In the genomic region with DNA sequence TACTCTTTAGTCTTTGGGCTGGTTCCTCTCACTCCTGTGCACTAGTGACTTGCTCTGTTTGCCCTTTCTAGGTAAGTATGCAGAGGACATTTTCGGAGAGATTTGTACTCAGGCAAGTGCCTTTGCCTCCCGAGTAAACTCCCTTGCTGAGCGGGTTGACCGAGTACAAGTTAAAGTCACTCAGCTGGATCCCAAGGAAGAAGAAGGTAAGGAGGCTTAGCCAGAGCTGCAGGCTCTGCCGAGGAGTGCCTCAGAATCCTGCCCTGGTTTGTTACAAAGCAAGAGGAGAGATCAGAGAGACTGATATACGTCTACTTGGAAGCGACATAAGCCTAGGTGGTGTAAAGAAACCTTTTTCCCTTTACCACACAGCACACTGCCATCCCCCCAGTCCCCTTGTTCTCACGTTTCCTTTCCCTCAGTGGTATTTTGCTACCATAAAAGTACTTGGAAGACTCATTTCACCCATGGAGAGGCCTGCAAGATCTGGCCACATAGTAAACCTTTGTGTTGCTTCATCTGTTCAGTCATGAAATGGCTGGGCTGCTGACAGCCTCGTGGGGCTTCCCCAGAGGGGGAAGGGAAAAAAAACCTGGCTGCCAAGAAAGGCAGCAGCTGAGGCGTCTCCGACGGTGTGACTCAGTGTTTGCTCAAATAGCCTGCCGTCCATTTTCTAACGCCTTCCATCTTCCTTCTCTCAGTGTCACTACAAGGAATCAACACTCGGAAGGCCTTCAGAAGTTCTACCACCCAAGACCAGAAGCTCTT, we compare ENCODE assay signal across 9 mouse cellular contexts. TPM values are rescaled to one million over a fixed set of nuclear protein-coding genes. Genes with fewer than 3 reads are reported as not detected.
A peak's percentile ranks its signal among the peaks of the same experiment; 100 is the strongest.
DNase-seq lines count a peak whose midpoint lies in the region; ATAC-seq and TF ChIP-seq lines count a peak whose summit lies in the region.
"Had no signal": no experiment of that assay in that cellular context is flagged by ENCODE, and none has a peak within 500 bp of the region (broad histone marks: within the 10 kb centered on the region; RNA-seq: fewer than 3 reads in every experiment).

No protein-coding gene starts in this region.

- TF ChIP-seq POLR2A in spleen, adult 2 months (IDR thresholded peaks at IDR 0.05; ENCODE audit: low read depth, low read length) = no peak

- peaks cover 7% of the 10 kb centered on the region; the same call in 1 of the 2 replicates for H3K4me1 ChIP-seq in spleen, adult 2 months (ENCODE audit: control insufficient read depth, insufficient read depth, insufficient read length)
- H3K4me1 ChIP-seq in embryonic facial prominence, embryonic 11.5 days (ENCODE audit: control insufficient read depth, insufficient read depth, low read length) = peaks cover 12% of the 10 kb centered on the region
- H3K4me1 ChIP-seq in heart, embryonic 12.5 days (replicated peaks) = peaks cover 39% of the 10 kb centered on the region
- peaks cover 31% of the 10 kb centered on the region for H3K4me1 ChIP-seq in kidney, embryonic 16.5 days (ENCODE audit: insufficient read depth, low read length)
- H3K4me1 ChIP-seq in midbrain, embryonic 12.5 days = peaks cover 12% of the 10 kb centered on the region; the same call in 1 of the 2 replicates

- no peak for TF ChIP-seq CTCF in spleen, adult 2 months (IDR thresholded peaks at IDR 0.05; ENCODE audit: extremely low read depth, insufficient read depth, insufficient read length, insufficient replicate concordance)

- no peak overlapping the region for H3K4me3 ChIP-seq in spleen, adult 2 months (ENCODE audit: extremely low read depth, insufficient read depth, insufficient read length)
- H3K4me3 ChIP-seq in embryonic facial prominence, embryonic 11.5 days (ENCODE audit: low read depth, low read length) = no peak overlapping the region
- H3K4me3 ChIP-seq in heart, embryonic 12.5 days = no peak overlapping the region
- no peak overlapping the region for H3K4me3 ChIP-seq in kidney, embryonic 16.5 days (ENCODE audit: low read length)
- no peak overlapping the region for H3K4me3 ChIP-seq in midbrain, embryonic 12.5 days

- DNase-seq in spleen, adult 2 months (ENCODE audit: low read depth in 1 of 2, low spot score in 2 of 2) = peak in 1 of 2 experiments; percentile 47
- DNase-seq in spleen, postnatal 14 days (ENCODE audit: low spot score in 2 of 2) = no peak
- no peak for DNase-seq in embryonic facial prominence, embryonic 11.5 days (ENCODE audit: low spot score)
- DNase-seq in right cerebral cortex, postnatal 10 days (ENCODE audit: low spot score in 2 of 2) = no peak

- ATAC-seq in embryonic facial prominence, embryonic 11.5 days (replicated peaks; ENCODE audit: insufficient number of reproducible peaks, low FRiP score, low TSS enrichment, low read depth) = no peak
- ATAC-seq in heart, embryonic 12.5 days (ENCODE audit: insufficient number of reproducible peaks, low FRiP score) = no peak
- ATAC-seq in kidney, embryonic 16.5 days (ENCODE audit: low FRiP score, low TSS enrichment) = peak; percentile 50
- no peak for ATAC-seq in midbrain, embryonic 12.5 days (ENCODE audit: low FRiP score, low read depth)
- no peak for ATAC-seq in megakaryocyte progenitor cell, adult 5-6 weeks (replicated peaks; ENCODE audit: poor library complexity)

- H3K27ac ChIP-seq in spleen, adult 2 months (ENCODE audit: insufficient read depth, low read length) = peak overlapping the region; percentile 6; the same call in 1 of the 2 replicates
- H3K27ac ChIP-seq in embryonic facial prominence, embryonic 11.5 days (replicated peaks; ENCODE audit: low read depth, low read length) = peak overlapping the region; percentile 29; the same call in 1 of the 2 replicates
- H3K27ac ChIP-seq in heart, embryonic 12.5 days (ENCODE audit: poor library complexity, severe bottlenecking) = peak overlapping the region; percentile 72
- H3K27ac ChIP-seq in kidney, embryonic 16.5 days (ENCODE audit: low read length) = peak overlapping the region; percentile 86
- peak overlapping the region; percentile 65 for H3K27ac ChIP-seq in midbrain, embryonic 12.5 days (replicated peaks)

- H3K27me3 ChIP-seq in spleen, adult 2 months (ENCODE audit: control insufficient read depth, insufficient read depth, low read length) = no peaks in the 10 kb centered on the region
- H3K27me3 ChIP-seq in embryonic facial prominence, embryonic 11.5 days (ENCODE audit: control insufficient read depth, insufficient read depth, low read length) = no peaks in the 10 kb centered on the region
- H3K27me3 ChIP-seq in heart, embryonic 12.5 days (replicated peaks) = no peaks in the 10 kb centered on the region
- no peaks in the 10 kb centered on the region for H3K27me3 ChIP-seq in kidney, embryonic 16.5 days (ENCODE audit: insufficient read depth, low read length)
- no peaks in the 10 kb centered on the region for H3K27me3 ChIP-seq in midbrain, embryonic 12.5 days

- 68% methylated on average over 15 of the region's 15 CpGs for whole genome bisulfite sequencing in spleen, adult 2 months
- 48% methylated on average over 15 of the region's 15 CpGs for WGBS in embryonic facial prominence, embryonic 11.5 days
- WGBS in heart, embryonic 12.5 days = 34% methylated on average over 15 of the region's 15 CpGs
- 20% methylated on average over 15 of the region's 15 CpGs for WGBS in kidney, embryonic 16.5 days
- WGBS in midbrain, embryonic 12.5 days = 58% methylated on average over 15 of the region's 15 CpGs

- H3K9ac ChIP-seq in embryonic facial prominence, embryonic 11.5 days (replicated peaks; ENCODE audit: low read length) = no peak overlapping the region
- peak overlapping the region; percentile 24; the same call in 1 of the 2 replicates for H3K9ac ChIP-seq in heart, embryonic 12.5 days
- H3K9ac ChIP-seq in kidney, embryonic 16.5 days (replicated peaks; ENCODE audit: low read length) = 0 out of 2 replicates have a peak overlapping the region, but pooled peaks have one; percentile 14
- H3K9ac ChIP-seq in midbrain, embryonic 12.5 days (replicated peaks) = 0 out of 2 replicates have a peak overlapping the region, but pooled peaks have one; percentile 11

- peaks cover 36% of the 10 kb centered on the region for H3K36me3 ChIP-seq in spleen, adult 2 months (ENCODE audit: control insufficient read depth, insufficient read depth, low read length)
- H3K36me3 ChIP-seq in embryonic facial prominence, embryonic 11.5 days (replicated peaks; ENCODE audit: control insufficient read depth, insufficient read depth, low read depth, low read length) = peaks cover 2% of the 10 kb centered on the region; the same call in 1 of the 2 replicates
- H3K36me3 ChIP-seq in heart, embryonic 12.5 days = peaks cover 66% of the 10 kb centered on the region
- H3K36me3 ChIP-seq in kidney, embryonic 16.5 days (ENCODE audit: insufficient read depth, low read length) = peaks cover 43% of the 10 kb centered on the region
- peaks cover 46% of the 10 kb centered on the region for H3K36me3 ChIP-seq in midbrain, embryonic 12.5 days

- H3K4me2 ChIP-seq in embryonic facial prominence, embryonic 11.5 days (ENCODE audit: low read depth, low read length) = no peak overlapping the region
- H3K4me2 ChIP-seq in heart, embryonic 12.5 days = 0 out of 2 replicates have a peak overlapping the region, but pooled peaks have one; percentile 6
- no peak overlapping the region for H3K4me2 ChIP-seq in kidney, embryonic 16.5 days (replicated peaks; ENCODE audit: low read depth, low read length)
- H3K4me2 ChIP-seq in midbrain, embryonic 12.5 days (replicated peaks) = no peak overlapping the region

- no peaks in the 10 kb centered on the region for H3K9me3 ChIP-seq in embryonic facial prominence, embryonic 11.5 days (replicated peaks; ENCODE audit: control insufficient read depth, low read length)
- H3K9me3 ChIP-seq in heart, embryonic 12.5 days (replicated peaks) = no peaks in the 10 kb centered on the region
- no peaks in the 10 kb centered on the region for H3K9me3 ChIP-seq in kidney, embryonic 16.5 days (ENCODE audit: low read length)
- no peaks in the 10 kb centered on the region for H3K9me3 ChIP-seq in midbrain, embryonic 12.5 days

RNA-seq across cellular contexts. Expression of a gene that starts 26.8 kb away (rescaled TPM):
- polyA plus RNA-seq in spleen, adult 2 months (2012; rRNA removed) = 0.19 and 0.54 TPM in 2 replicates
- 1.1 and 2.0 TPM in 2 replicates for polyA plus RNA-seq in embryonic facial prominence, embryonic 11.5 days (2014; fragmentation: Nextera tagmentation; extraction: Ambion mirVana)
- 0.34 TPM in 1 of 2 replicates, not detected in the other for polyA plus RNA-seq in heart, embryonic 12.5 days (2016; fragmentation: Nextera tagmentation; extraction: Ambion mirVana)
- polyA plus RNA-seq in kidney, embryonic 16.5 days (2015; fragmentation: Nextera tagmentation; extraction: Ambion mirVana) = 13.2 and 16.8 TPM in 2 replicates
- polyA plus RNA-seq in midbrain, embryonic 12.5 days (2016; fragmentation: Nextera tagmentation; extraction: Ambion mirVana) = 0.24 and 0.47 TPM in 2 replicates
- total RNA-seq in megakaryocyte progenitor cell, adult 5-6 weeks (2015) = not detected in 2 replicates
- not detected in 2 replicates for total RNA-seq in megakaryocyte progenitor cell, adult 5-6 weeks (2017)
- total RNA-seq: common myeloid progenitor, adult 5-6 weeks had no signal

RNA-seq across cellular contexts. Expression of a gene that starts 27.3 kb away (rescaled TPM):
- 0.02 TPM in 1 of 2 replicates, not detected in the other for polyA plus RNA-seq in spleen, adult 2 months (2012; rRNA removed)
- polyA plus RNA-seq in embryonic facial prominence, embryonic 11.5 days (2014; fragmentation: Nextera tagmentation; extraction: Ambion mirVana) = 0.18 and 0.48 TPM in 2 replicates
- polyA plus RNA-seq in heart, embryonic 12.5 days (2016; fragmentation: Nextera tagmentation; extraction: Ambion mirVana) = 0.27 and 0.37 TPM in 2 replicates
- polyA plus RNA-seq in kidney, embryonic 16.5 days (2015; fragmentation: Nextera tagmentation; extraction: Ambion mirVana) = 0.10 and 0.15 TPM in 2 replicates
- 0.22 and 0.40 TPM in 2 replicates for polyA plus RNA-seq in midbrain, embryonic 12.5 days (2016; fragmentation: Nextera tagmentation; extraction: Ambion mirVana)
- not detected in 2 replicates for total RNA-seq in megakaryocyte progenitor cell, adult 5-6 weeks (2015)
- 0.08 TPM in 1 of 2 replicates, not detected in the other for total RNA-seq in megakaryocyte progenitor cell, adult 5-6 weeks (2017)
- total RNA-seq: common myeloid progenitor, adult 5-6 weeks had no signal

RNA-seq across cellular contexts. Expression of a gene that starts 54.8 kb away (rescaled TPM):
- polyA plus RNA-seq in spleen, adult 2 months (2012; rRNA removed) = 76.2 and 87.6 TPM in 2 replicates
- 66.9 and 75.9 TPM in 2 replicates for polyA plus RNA-seq in embryonic facial prominence, embryonic 11.5 days (2014; fragmentation: Nextera tagmentation; extraction: Ambion mirVana)
- 68.5 and 70.1 TPM in 2 replicates for polyA plus RNA-seq in heart, embryonic 12.5 days (2016; fragmentation: Nextera tagmentation; extraction: Ambion mirVana)
- 77.4 and 102 TPM in 2 replicates for polyA plus RNA-seq in kidney, embryonic 16.5 days (2015; fragmentation: Nextera tagmentation; extraction: Ambion mirVana)
- polyA plus RNA-seq in midbrain, embryonic 12.5 days (2016; fragmentation: Nextera tagmentation; extraction: Ambion mirVana) = 43.5 and 50.0 TPM in 2 replicates
- 124 and 135 TPM in 2 replicates for total RNA-seq in megakaryocyte progenitor cell, adult 5-6 weeks (2015)
- total RNA-seq in megakaryocyte progenitor cell, adult 5-6 weeks (2017) = 24.7 and 35.1 TPM in 2 replicates

RNA-seq across cellular contexts. Expression of a gene that starts 55.5 kb away (rescaled TPM):
- polyA plus RNA-seq in spleen, adult 2 months (2012; rRNA removed) = 4.0 and 5.8 TPM in 2 replicates
- 1.8 and 1.9 TPM in 2 replicates for polyA plus RNA-seq in embryonic facial prominence, embryonic 11.5 days (2014; fragmentation: Nextera tagmentation; extraction: Ambion mirVana)
- 2.3 and 3.2 TPM in 2 replicates for polyA plus RNA-seq in heart, embryonic 12.5 days (2016; fragmentation: Nextera tagmentation; extraction: Ambion mirVana)
- 3.8 TPM in 2 replicates for polyA plus RNA-seq in kidney, embryonic 16.5 days (2015; fragmentation: Nextera tagmentation; extraction: Ambion mirVana)
- 1.9 and 2.8 TPM in 2 replicates for polyA plus RNA-seq in midbrain, embryonic 12.5 days (2016; fragmentation: Nextera tagmentation; extraction: Ambion mirVana)
- 3.6 and 4.6 TPM in 2 replicates for total RNA-seq in megakaryocyte progenitor cell, adult 5-6 weeks (2015)
- 0.87 and 6.1 TPM in 2 replicates for total RNA-seq in megakaryocyte progenitor cell, adult 5-6 weeks (2017)

Comparison
In these comparisons a context has a peak if more than half of its experiments do, and no peak if none do; other contexts are left out.
1. H3K27ac ChIP-seq: peak in every context shown above with its lines; median percentile 86 in kidney, embryonic 16.5 days; 72 in heart, embryonic 12.5 days; 65 in midbrain, embryonic 12.5 days; 29 in embryonic facial prominence, embryonic 11.5 days; 6 in spleen, adult 2 months.